Mouse (Mus musculus): ENCODE data around the gene Hist1h4d.
"Not testable (repeated sequence)": the region's sequence is repeated elsewhere in the genome, so short reads cannot be mapped to it uniquely, and the experiment has no call there.

Gene Hist1h4d

GRCm38 (mm10) chr13:23581408-23582218 is at the start of gene Hist1h4d:
Gene Hist1h4d (plus strand): TSS chr13:23581598.
- peak; percentile 95 for DNase-seq (ENCODE audit: extremely low read depth, low read depth)

DNA sequence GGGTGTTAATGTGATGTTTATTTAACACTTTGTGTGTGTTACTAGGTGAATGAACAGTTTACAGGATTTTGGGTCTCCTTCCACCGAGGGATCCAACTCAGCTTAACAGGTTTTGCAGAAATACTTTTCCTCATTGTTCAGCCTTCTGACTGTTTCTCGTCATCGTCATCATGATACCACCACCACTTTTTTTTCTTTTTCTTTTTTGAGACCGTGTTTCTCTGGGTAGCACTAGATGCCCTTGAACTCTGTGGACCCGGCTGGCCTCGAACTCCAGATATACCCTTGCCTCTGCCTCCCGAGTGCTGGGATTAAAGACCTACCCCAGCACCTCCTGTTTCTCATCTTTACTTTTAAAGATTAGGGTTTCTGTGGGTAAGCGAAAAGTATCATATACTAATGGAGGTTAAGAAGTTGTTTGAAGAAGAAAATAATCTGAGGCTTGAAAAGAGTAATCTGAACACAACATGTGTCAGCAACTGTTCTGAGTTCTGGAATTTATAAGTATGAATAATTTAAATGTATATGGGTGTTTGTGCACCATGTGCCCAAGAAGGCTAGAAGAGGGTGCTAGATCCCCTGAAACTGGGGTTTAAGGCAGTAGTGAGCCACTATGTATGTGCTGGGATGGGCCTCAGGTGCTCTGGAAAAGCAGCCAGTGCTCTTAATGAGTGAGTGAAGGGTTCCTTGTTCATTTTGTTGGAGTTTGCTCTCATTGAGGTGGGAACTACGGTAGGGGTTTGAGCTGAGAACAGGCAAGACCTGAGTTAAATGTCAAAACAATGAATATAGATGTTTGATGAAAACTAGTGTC is 48.9 kb upstream of the Hist1h4d start:
- no peak for DNase-seq (ENCODE audit: extremely low read depth, low read depth)

GRCm38 (mm10) chr13:23533560-23534367 is 47.6 kb upstream of the Hist1h4d start, which contains the start of gene Hist1h2af:
Gene Hist1h2af (plus strand): TSS chr13:23533906.
- peak; percentile 98 for DNase-seq (ENCODE audit: extremely low read depth, low read depth)

DNA sequence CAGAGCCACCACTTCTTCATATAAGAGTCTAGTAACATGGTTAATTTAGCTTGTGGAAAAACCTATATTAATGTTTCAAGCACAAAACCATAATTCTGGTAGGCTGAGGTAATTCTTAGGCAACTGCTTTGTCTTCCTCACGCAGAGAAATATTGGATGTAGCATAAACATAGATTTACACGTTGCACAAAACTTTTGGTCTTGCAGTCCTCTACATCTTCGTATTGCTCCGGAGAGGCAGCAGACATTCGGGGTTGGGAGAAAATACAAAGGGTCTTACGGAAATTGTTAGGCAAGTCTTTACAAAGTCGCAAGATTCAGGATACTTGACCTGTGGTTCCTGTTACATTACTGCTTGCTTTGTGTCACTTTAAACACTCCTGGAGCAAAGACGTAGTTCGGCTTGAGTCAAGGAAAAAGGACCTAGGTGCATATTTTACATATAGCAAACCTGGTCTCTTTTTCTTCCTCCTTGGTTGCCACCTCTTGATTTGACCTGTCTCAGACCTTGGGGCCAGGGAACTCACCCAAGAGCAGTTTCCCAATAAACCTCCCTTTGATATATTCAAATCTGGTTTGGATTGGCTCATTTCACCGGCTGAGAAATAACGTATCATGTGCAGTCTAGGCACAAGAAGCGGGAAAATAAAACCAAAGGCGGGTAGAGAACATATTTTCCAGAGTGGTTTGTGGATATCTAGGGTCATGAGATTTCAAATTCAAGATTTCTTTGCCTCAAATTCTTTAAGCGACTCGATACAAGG is 46.8 kb upstream of the Hist1h4d start:
- DNase-seq (ENCODE audit: extremely low read depth, low read depth): no peak

DNA sequence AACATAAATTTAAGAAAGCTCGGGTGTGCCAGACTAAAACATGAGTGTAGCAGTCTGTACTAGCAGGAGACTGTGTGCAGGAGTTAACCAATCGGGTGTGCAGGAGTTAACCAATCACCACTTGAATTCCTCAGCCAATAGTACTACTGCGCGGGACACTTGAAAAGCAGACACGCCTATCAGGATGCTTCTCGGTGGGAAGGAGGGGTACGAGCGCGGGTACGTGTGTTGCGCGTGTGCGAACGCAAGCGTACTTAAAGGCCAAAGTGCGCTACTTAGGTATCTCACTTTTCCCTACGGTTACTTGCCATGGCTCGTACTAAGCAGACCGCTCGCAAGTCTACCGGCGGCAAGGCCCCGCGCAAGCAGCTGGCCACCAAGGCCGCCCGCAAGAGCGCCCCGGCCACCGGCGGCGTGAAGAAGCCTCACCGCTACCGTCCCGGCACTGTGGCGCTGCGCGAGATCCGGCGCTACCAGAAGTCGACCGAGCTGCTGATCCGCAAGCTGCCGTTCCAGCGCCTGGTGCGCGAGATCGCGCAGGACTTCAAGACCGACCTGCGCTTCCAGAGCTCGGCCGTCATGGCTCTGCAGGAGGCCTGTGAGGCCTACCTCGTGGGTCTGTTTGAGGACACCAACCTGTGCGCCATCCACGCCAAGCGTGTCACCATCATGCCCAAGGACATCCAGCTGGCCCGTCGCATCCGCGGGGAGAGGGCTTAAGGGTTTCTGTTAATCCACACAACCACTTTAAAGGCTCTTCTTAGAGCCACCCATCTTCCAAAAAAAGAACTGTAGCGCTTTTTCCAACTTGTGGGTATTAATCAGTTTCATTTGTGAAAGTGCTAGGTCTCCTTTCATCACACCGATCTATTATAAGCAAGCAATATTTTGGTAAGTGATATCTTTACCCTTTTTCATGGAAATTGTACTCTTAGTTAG is 46.0 kb upstream of the Hist1h4d start, which contains the start of gene Hist1h3g:
Hist1h3g (plus strand) TSS at position 286 of the 939 bp plus-strand sequence.
- DNase-seq (ENCODE audit: extremely low read depth, low read depth): peak; percentile 99

DNA sequence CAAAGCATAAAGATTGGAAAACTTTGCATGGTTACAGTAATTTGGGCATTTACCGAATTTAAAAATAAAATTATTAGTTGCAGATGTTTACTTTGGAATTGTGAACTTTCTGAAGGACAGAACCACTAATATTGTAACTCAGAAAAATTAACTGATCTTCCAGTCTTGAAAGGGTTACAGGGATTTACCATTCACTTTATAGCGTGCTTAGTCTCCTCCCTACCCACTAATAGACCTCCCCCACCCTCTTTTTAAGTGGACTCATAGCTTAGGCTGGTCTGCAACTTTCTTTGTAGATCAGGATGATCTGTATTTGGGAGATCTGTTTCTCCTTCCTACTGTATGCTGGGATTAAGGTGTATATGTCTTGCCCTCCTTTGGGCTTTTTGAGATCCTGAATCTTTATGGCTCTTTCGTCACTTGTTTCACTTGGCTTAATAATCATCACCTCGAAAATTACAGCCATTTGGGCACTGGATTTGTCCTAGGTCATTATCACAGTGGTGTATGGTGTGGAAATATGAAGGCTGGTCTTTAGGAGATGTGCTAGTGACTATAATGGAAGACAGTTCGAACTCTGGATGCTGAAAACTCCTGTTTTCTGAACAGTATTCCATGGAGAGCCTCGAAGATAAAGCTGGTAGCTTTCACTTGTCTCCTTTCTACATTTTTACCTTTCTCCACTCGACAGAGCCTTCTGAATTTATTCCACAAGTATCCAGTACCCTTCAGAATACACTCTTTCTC is 45.1 kb upstream of the Hist1h4d start:
- no peak for DNase-seq (ENCODE audit: extremely low read depth, low read depth)

- DNase-seq (ENCODE audit: extremely low read depth, low read depth): no peak
These were observed 44.2 kb upstream of the Hist1h4d start for GRCm38 (mm10) chr13:23537006-23537710.

GRCm38 (mm10) chr13:23538249-23538648 is 43.1 kb upstream of the Hist1h4d start:
- DNase-seq (ENCODE audit: extremely low read depth, low read depth): no peak

GRCm38 (mm10) chr13:23539821-23540220 is 41.6 kb upstream of the Hist1h4d start:
- DNase-seq (ENCODE audit: extremely low read depth, low read depth): not testable (repeated sequence)

DNA sequence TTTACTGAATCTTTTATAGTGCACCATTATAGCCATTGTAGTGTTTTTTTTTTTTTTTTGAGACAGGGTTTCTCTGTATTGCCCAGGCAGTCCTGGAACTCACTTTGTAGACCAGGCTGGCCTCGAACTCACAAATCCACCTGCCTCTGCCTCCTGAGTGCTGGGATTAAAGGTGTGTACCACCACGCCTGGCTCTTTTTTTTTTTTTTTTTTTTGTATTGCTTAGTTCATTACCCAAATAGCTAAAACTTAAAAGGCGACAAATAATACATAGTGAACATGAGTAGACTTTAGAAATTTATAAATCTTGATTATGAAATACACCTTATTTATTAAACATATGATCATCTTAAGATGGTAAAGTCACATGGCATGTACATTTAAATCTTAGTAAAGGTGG is 39.9 kb upstream of the Hist1h4d start:
- DNase-seq (ENCODE audit: extremely low read depth, low read depth): no peak

DNA sequence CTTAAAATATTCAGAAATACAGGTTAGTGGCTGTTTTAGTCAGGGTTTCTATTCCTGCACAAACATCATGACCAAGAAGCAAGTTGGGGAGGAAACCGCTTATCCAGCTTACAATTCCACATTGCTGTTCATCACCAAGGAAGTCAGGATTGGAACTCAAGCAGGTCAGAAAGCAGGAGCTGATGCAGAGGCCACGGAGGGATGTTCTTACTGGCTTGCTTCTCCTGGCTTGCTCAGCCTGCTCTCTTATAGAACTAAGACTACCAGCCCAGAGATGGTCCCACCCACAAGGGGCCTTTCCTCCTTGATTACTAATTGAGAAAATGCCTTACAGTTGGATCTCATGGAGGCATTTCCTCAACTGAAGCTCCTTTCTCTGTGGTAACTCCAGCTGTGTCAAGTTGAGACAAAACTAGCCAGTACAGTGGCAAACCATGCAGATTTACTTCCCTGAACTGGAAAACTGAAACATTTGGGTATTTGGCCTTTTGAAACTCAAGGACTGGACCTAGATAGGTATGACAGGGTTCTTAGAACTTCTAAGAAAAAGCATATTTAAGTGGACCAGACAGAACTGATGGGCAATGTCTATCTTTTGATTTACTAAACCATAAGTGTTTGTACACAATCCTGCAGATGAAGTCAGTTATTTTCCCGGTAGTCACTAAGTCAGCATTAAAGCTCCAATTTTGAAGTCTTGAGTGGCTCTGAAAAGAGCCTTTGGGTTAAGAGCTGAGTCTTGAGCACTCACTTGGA is 39.0 kb upstream of the Hist1h4d start:
- not testable (repeated sequence) for DNase-seq (ENCODE audit: extremely low read depth, low read depth)

GRCm38 (mm10) chr13:23542999-23543607 is 38.3 kb upstream of the Hist1h4d start, which contains the start of gene Hist1h2bh:
Gene Hist1h2bh (minus strand): TSS chr13:23543392.
- peak; percentile 100 for DNase-seq (ENCODE audit: extremely low read depth, low read depth)

DNA sequence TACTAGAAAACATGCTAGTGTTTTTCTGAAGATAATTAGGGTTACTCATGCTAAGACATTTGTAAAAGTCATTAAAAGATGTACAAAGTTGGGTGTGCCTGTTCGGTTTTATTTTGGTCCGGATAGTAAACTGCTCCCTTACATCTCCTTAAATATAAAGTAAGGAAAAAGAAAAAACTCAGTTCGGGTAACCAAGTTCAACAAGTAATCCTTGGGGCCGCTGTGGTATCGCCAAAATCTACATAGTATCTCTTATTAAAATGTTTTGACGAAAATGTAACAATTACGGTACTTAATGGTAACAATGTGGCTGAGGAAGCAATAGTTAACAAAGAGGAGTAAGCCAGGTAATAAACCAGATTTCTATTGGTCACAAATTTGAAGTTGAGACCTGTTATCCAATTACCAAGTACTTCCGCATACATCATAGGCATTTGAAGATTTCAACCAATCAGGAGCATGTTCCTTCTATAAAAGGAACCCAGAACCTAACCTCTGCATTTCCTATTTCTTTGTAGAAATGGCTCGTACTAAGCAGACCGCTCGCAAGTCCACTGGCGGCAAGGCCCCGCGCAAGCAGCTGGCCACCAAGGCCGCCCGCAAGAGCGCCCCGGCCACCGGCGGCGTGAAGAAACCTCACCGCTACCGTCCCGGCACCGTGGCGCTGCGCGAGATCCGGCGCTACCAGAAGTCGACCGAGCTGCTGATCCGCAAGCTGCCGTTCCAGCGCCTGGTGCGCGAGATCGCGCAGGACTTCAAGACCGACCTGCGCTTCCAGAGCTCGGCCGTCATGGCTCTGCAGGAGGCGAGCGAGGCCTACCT is 37.2 kb upstream of the Hist1h4d start, which contains the start of gene Hist1h3f:
Hist1h3f (plus strand) TSS at position 88 of the 822 bp plus-strand sequence.
- DNase-seq (ENCODE audit: extremely low read depth, low read depth): peak; percentile 97

DNA sequence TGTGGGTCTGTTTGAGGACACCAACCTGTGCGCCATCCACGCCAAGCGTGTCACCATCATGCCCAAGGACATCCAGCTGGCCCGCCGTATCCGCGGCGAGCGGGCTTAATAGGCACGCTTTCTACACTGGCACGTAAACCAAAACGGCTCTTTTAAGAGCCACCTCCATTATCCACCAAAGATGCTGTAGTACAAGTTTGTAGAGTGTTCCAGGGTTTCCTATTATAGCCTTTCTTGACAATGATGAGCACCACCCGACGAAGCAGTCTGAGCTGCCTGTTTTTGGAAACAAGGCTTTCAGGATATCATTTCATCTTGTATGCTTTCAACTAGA is 36.6 kb upstream of the Hist1h4d start:
- DNase-seq (ENCODE audit: extremely low read depth, low read depth): not testable (repeated sequence)

DNA sequence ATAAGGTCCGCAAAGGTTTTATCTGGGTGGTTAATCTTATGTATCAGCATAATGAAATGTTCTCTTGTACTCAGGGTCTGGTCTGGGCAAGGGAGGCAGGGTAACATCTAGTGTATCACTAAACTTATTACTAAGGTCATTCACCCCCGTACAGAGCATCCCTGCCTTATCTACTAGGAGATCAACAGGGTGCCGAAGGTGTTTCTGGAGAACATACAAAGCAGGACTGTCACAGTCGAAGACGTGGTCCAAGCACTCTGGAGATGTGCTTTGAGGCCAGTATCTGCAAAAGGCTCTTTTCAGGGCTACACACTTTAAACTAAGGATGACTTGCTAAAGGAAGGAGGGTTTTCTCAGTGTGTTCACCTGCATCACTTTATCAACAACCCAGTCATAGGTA is 34.7 kb upstream of the Hist1h4d start:
- no peak for DNase-seq (ENCODE audit: extremely low read depth, low read depth)

DNA sequence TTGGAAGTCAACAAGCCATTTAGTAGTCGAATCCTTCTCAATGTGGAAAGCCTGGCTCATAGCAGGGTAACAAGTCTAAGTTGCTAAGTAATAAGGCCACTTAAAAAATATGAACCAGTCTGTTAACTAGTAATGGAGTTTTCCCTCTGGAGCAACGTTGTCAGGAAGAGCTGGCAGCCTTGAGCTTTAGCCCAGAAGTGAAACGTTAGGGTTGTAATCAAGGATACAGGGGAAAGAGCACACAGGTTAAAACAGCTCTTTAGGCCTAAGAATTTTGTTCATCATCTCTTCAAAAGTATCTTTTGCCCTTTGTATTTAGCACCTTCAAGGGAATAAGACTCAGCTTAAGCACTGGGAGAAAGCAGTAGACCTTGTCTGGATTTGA is 30.6 kb upstream of the Hist1h4d start:
- DNase-seq (ENCODE audit: extremely low read depth, low read depth): peak; percentile 71
